Mouse (Mus musculus) spleen, postnatal 14 days (tissue): ENCODE results near the gene Sobp.

Source experiments
- DNase-seq, 2 experiments: peaks; one replicate each; pipeline ENCODE4 v3.0.0; 2021 to 2022; ENCODE audit warnings: low spot score in 2 of 2

Sobp gene

DNA sequence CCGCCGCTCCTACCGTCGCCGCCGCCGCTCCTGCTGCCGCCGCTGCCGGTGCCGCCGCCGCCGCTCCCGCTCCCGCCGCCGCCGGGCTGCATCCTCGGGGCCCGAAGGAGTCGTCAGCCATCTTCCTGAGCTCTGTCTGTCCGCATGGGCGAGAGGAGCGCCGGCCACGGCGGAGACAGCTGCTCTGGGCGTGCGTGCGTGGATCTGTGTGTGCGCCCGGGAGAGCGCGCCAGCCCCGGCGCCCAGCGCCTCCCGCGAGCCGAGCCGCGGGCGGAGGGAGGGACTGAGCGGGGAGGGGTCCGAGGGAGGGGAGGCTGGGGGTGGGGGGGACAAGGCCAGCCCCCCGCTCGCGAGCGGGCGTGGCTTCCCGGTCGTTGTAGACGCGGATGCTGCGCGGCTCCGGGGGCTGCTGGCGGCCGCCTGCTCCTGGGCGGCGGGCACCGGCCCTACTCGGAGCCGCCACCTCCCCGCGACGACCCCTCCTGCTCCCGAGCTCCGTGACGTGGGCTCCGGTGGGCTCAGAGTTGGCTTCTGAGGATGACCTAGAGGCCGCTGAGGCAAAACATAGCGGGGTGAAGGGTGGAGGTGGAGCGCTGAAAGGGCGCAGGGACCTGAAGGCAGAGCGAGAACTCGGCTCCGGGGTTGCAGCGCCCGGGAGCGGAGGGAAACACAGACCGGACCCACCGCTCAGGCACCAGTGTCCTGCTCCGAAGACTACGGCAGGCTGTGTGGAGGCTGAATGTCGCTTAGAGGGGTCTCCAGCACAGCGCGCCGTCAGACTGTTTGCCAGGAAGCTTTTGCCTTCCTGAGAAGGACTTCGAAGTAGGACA is at the start of gene Sobp, which contains the start of gene 9030612E09Rik:
Gene Sobp (minus strand): TSS at position 205 of the 830 bp plus-strand sequence.
Gene 9030612E09Rik (plus strand): TSS at position 379 of the 830 bp plus-strand sequence.
- DNase-seq: no peak

DNA sequence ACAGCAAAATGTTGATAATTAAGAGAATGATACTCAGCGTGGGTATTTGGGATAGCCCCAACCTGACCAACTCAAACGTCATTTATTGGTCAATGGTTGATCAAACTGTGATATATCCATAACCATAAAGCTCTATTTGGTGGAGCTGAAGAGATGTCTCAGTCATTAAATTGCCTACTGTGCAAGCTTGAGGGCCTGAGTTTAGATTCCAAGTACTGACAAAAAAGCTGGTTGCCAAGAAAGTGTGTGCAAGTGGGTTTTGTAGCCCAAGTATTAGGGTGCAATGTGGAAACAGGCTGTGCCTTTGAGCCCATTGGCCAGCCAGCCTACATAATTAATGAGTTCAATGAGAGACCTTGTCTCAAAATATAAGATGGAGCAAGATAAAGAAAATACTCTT is 49.1 kb upstream of the Sobp start:
- no peak for DNase-seq

- DNase-seq: peak; percentile 10 to 23
These were observed 47.3 kb upstream of the Sobp start for GRCm38 (mm10) chr10:43221659-43222058.

DNA sequence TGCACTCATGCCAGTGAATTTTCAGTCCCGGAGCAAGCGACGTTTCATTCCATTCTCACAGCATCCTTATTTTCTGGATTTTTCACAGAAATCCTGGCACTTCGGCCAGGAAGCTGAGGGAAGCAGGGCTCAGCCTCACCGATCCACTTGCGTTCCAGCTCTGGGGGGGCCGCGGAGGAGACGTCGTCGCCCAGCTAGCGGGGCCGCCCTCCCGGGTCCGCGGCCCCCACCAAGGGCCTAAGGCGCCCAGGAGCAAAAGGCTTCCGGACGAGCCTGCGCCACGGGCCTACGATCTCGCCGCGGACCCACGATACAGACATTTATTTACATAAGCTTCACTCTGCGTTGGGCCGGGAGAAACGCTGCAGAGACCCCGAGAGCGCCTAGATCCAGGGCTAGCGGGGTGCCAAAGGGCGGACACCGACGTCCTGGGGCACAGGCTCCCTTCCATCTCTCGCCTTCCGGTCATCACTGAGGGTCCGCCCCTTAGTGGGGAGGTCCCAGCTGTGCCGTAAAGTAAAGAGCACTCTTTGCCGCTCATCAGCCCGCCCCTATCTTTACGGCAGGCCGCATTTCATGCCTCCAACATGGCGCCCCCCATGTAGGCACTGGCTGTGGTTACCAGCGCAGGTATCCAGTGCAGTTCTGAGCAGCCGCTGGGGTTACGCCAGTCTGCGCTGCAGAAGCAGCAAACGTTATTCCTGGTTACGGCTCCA is 46.7 kb upstream of the Sobp start, which contains the start of gene Pdss2:
Gene Pdss2 (plus strand): TSS at position 577 of the 716 bp plus-strand sequence.
- peak; percentile 82 to 90 for DNase-seq

DNA sequence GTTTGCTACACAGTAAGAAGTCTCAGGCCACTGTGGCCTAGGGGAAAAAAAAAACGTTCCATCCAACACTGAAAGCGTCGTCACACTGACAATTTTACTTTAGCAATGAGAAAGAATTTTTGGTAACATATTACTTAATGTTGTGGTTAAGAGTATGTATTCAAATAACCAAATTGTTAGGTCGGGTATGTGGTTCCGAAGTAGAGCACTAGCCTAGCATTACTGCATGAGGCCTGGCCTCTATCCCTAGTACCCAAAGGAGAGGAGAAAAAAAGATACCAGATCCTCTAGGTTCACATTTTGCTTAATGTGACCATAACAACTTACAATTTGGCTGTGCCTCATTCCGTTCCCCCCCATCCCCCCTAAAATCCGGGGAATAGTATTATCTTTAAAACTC is 46.1 kb upstream of the Sobp start:
- DNase-seq: no peak

GRCm38 (mm10) chr10:43217361-43217900 is 43.1 kb upstream of the Sobp start:
- DNase-seq: no peak

GRCm38 (mm10) chr10:43211866-43212265 is 37.5 kb upstream of the Sobp start:
- DNase-seq: peak in 1 of 2 experiments; percentile 50

- DNase-seq: no peak
These were observed 29.5 kb upstream of the Sobp start for GRCm38 (mm10) chr10:43203865-43204264.

GRCm38 (mm10) chr10:43200206-43200605 is 25.9 kb upstream of the Sobp start:
- DNase-seq: no peak

GRCm38 (mm10) chr10:43180313-43180912 is 6.1 kb upstream of the Sobp start:
- DNase-seq: no peak

DNA sequence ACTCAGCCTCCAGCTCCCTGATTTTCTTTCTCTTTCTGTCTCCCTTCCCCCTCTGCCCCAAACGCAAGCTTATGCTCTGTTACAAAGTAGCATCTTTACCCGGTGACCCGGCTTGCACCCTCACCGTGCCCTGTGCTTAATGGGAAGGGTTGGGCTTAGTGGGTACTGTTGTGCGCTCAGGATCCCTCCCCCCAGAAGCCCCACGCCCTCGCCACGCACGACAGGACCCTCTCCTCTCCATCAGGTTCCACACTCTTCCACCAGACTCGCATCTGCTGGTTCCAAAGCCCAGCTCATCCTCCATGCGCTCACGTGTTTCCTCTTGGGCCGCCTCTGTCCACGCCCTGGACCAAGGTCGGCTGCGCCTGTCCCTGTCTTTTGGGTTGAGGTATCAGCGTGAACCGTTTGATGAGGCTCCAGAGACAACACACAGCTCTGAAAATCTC is 849 bp upstream of the Sobp start:
- no peak for DNase-seq

DNA sequence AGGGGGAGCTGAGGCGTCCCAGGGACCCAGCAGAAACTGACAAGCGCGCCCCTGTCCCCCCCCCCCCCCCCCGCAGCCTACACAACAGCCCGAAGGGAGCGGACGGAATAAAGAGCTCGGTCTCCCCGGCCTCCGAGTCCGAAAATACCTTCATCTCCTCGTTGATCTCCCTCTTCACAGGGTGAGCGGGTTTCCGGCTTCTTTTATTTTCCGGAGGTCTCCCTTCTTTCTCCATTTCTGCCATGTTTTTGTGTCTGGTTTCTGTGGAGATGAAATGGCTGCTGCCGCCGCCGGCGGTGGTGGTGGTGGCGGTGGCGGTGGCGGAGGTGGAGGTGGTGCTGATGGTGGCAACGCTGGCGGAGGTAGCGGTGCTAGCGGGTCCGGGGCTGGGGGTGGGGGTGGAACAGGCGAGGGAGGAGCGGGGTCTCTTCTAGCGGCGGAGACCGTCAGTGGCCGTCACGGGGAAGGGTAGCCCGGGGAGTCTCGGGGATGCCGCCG is 453 bp downstream of the Sobp start:
- DNase-seq: no peak

DNA sequence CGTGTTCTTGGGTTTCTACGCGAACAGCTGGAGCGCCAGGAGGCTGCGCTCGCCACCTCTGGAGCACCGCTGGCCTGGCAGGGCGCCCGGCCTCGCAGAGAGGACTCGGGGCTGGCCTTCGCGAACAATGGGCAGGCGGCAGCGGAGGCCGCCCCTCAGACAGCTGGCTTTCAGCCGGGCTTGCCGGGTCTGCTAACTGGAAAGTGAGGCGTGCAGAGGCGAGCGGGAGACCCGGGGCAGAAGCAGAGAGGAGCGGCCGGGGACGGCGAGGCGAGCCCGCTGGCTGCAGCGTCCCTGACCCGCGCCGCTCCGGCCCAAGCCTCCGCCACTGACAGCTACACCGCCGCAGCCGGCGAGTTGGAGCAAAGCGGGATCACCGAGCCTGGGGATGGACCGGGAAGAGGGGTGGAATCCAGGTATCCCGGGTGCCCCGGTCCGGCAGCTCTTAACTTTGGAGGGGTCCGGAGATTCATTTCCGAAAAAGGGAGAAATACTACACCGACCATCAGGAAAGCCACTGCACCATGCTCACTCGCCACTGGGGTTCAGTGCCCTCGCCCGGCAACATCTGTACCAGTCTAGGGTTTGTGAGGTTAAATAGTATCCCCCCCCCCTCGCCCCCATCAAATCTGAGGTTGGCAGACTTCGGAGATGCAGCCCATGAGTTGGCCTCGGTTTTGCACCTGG is 1.0 kb downstream of the Sobp start:
- no peak for DNase-seq

DNA sequence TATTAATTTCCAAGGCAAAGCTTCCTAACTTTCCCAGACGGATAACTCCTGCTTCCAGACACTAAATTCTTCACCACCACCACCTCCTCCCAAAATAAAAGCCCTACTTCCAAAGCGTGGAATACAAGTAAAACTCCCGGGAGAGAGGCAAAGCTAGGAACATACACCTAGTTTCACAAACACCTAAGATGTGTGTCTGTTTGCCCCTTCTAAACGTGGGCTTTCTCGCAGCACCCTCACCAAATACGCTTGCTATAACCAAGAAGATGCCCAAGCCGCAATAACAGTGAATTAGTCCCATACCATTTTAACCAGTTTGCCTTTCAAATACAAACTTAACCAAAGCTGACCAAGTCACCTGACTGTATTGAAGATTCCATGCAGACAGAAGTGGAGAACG is 1.8 kb downstream of the Sobp start:
- no peak for DNase-seq

DNA sequence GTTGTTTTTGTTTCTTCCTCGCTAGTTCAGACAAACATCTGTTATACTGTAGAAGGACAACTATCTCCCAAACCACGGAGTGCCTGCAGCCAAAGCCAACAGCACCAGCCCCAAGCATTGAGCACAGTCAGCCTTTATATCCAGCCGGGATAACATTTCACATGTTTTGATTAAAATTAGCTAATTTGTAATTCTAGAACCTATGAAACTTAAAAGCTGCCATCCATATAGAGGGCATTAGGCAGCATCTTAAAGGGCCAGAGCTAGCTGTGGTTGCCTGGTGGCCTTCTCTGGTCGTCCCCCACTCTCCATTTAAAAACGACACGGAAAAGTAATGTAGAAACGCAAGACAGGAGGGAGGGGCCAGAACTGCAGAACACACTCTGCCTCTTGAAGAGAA is 2.3 kb downstream of the Sobp start:
- no peak for DNase-seq

DNA sequence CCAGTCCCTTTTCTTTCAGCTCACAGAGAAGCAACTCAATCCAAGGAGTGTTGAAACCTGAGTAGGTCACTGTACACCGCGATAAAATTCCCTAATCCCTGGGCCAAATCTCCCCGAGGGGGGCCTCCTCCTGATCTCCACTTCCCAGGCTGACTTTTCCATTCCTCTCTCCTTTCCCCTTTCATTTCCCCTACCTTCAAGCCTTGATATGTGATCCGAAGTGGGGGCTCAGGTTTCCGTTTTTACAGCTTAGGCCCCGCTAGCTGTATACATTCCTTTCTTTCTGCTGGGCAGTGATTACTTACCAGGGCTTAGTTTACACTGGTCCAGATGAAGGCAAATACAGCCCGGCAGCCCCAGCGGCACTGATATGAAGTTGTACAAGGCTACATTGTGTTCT is 3.2 kb downstream of the Sobp start:
- no peak for DNase-seq

- no peak for DNase-seq
These were observed 5.5 kb downstream of the Sobp start for GRCm38 (mm10) chr10:43168847-43169246.

DNA sequence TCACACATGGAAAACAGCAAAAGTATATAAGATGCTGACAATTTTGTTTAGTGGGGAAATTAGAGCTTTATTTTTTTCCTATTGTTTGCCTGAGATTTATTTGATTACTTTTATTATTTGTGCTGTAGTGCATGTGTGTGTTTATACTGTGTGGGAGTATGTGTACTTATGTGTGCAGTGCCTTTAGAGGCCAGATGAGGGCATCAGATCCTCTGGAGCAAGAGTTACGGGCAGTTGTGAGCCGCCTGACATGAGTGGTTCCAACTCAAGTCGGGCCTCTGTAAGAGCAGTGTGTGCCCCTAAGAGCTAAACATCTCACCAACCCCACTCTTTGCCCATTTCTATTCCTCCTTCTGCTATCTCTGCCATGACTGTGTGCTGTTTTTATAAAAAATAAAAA is 7.5 kb downstream of the Sobp start:
- no peak for DNase-seq

DNA sequence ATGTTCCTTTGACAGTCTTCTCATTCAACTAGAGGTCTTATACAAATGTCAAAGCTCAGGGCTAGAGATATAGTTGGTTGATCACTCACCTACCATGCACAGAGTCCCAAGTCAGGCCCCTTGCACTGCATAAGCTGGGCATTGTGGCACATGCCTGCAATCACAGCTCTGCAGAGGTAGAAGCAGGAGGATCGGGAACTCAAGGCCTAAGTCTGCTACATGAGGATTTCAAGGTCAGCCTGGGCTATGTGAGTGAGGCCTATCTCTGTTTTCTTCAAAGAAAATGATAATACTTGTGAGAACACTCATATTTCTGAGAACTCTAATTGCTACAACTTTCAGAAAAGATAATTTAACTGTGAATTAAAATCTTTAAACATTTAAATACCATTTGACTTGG is 8.2 kb downstream of the Sobp start:
- DNase-seq: no peak

- no peak for DNase-seq
These were observed 9.9 kb downstream of the Sobp start for GRCm38 (mm10) chr10:43164406-43164805.

- DNase-seq: no peak
These were observed 12.0 kb downstream of the Sobp start for GRCm38 (mm10) chr10:43162318-43162717.
